39 mouse cellular contexts compared by ENCODE assay signal in genomic region chr4:133504755-133505485, GRCm38 (mm10). TPM values are rescaled to one million over a fixed set of nuclear protein-coding genes. Genes with fewer than 3 reads are reported as not detected.
"Had no signal": no experiment of that assay in that cellular context is flagged by ENCODE, and none has a peak within 500 bp of the region (broad histone marks: within the 10 kb centered on the region; RNA-seq: fewer than 3 reads in every experiment).

No protein-coding gene starts in this region.

- H3K27ac ChIP-seq: heart, adult 2 months; heart, embryonic 13.5 days; heart, embryonic 15.5 days; hindbrain, embryonic 13.5 days; hindbrain, embryonic 15.5 days; hindbrain, postnatal 0 days; kidney, embryonic 15.5 days; kidney, postnatal 0 days; limb, embryonic 13.5 days; limb, embryonic 15.5 days; liver, embryonic 12.5 days; liver, embryonic 14.5 days had no signal

- DNase-seq: gastrocnemius, postnatal 14 days; gastrocnemius, postnatal 36 days; heart, adult 11 months; heart, adult 2 months; heart, postnatal 14 days; heart, postnatal 36 days; kidney, adult 11 months; kidney, adult 2 months; kidney, adult 9 months; kidney, postnatal 14 days; kidney, postnatal 36 days; layer of hippocampus, adult 9-11 months; layer of hippocampus, postnatal 36 days; left cerebral cortex, postnatal 4 days had no signal

- H3K9ac ChIP-seq: heart, embryonic 13.5 days; heart, embryonic 15.5 days; hindbrain, embryonic 13.5 days; hindbrain, embryonic 15.5 days; kidney, embryonic 15.5 days; limb, embryonic 13.5 days; limb, embryonic 15.5 days; liver, embryonic 12.5 days; liver, embryonic 14.5 days had no signal

- H3K36me3 ChIP-seq: heart, embryonic 13.5 days; heart, embryonic 15.5 days; hindbrain, embryonic 13.5 days; hindbrain, embryonic 15.5 days; kidney, embryonic 15.5 days; limb, embryonic 13.5 days; limb, embryonic 15.5 days; liver, embryonic 12.5 days had no signal

- H3K9me3 ChIP-seq: heart, embryonic 13.5 days; heart, embryonic 15.5 days; hindbrain, embryonic 13.5 days; hindbrain, embryonic 15.5 days; kidney, embryonic 15.5 days; limb, embryonic 13.5 days; limb, embryonic 15.5 days; liver, embryonic 12.5 days had no signal

- H3K4me1 ChIP-seq: heart, embryonic 13.5 days; heart, embryonic 15.5 days; hindbrain, embryonic 13.5 days; hindbrain, embryonic 15.5 days; limb, embryonic 13.5 days had no signal

- H3K4me3 ChIP-seq: heart, adult 2 months; heart, embryonic 13.5 days; heart, embryonic 15.5 days; hindbrain, embryonic 13.5 days; hindbrain, embryonic 15.5 days; kidney, embryonic 15.5 days; limb, embryonic 13.5 days; limb, embryonic 15.5 days; liver, embryonic 12.5 days had no signal

RNA-seq across cellular contexts. Expression of gene Trnp1, which starts 6.6 kb away (rescaled TPM):
- total RNA-seq: hematopoietic stem cell, adult 5-6 weeks; liver, adult 2 months had no signal
- polyA plus RNA-seq: liver, embryonic 16.5 days had no signal

RNA-seq across cellular contexts. Expression of gene Kdf1, which starts 13.8 kb away (rescaled TPM):
- total RNA-seq: gastrocnemius, adult 8-10 months; gastrocnemius, postnatal 14 days; gastrocnemius, postnatal 36 days; heart, adult 2 months; heart, postnatal 14 days; heart, postnatal 36 days; hematopoietic stem cell, adult 5-6 weeks; layer of hippocampus, postnatal 14 days; left cerebral cortex, postnatal 25 days had no signal

RNA-seq across cellular contexts. Expression of gene Tent5b, which starts 25.0 kb away (rescaled TPM):
- total RNA-seq: hematopoietic stem cell, adult 5-6 weeks; layer of hippocampus, adult 18-20 months; layer of hippocampus, postnatal 36 days; left cerebral cortex, postnatal 10 days; left cerebral cortex, postnatal 4 days had no signal
- polyA plus RNA-seq: liver, embryonic 12.5 days had no signal

RNA-seq across cellular contexts. Expression of gene Nr0b2, which starts 48.3 kb away (rescaled TPM):
- total RNA-seq: gastrocnemius, postnatal 14 days; gastrocnemius, postnatal 36 days; hematopoietic stem cell, adult 5-6 weeks; layer of hippocampus, adult 18-20 months; layer of hippocampus, adult 8-10 months; layer of hippocampus, postnatal 14 days; layer of hippocampus, postnatal 36 days; left cerebral cortex, adult 18-20 months; left cerebral cortex, adult 8-10 months; left cerebral cortex, postnatal 10 days; left cerebral cortex, postnatal 25 days; left cerebral cortex, postnatal 4 days had no signal
- polyA plus RNA-seq: gonadal fat pad, adult 2 months; hindbrain, embryonic 11.5 days; hindbrain, embryonic 13.5 days; hindbrain, embryonic 15.5 days; limb, embryonic 11.5 days; limb, embryonic 15.5 days had no signal
